Mouse (Mus musculus) liver, adult 2 months (tissue): ENCODE measurements at regions not wholly inside any gene's neighbourhood (a gene's known extent, or its start where the extent isn't known, plus 50 kb on each side); places are given as distances from the start of the nearest gene placed in this dataset.

Source experiments
- CTCF ChIP-seq: fragments of 200-500 bp; IDR thresholded peaks from 2 replicates; pipeline ENCODE4 v1.5.1; 2011; ENCODE audit warnings: low read depth, low read length, control low read depth
- POLR2A ChIP-seq: fragments of 200-500 bp; IDR thresholded peaks from 2 replicates; pipeline ENCODE4 v1.6.1; 2011; ENCODE audit warnings: low read length, control low read depth; ENCODE audit not compliant: insufficient read depth; ENCODE audit errors: extremely low read depth

DNA sequence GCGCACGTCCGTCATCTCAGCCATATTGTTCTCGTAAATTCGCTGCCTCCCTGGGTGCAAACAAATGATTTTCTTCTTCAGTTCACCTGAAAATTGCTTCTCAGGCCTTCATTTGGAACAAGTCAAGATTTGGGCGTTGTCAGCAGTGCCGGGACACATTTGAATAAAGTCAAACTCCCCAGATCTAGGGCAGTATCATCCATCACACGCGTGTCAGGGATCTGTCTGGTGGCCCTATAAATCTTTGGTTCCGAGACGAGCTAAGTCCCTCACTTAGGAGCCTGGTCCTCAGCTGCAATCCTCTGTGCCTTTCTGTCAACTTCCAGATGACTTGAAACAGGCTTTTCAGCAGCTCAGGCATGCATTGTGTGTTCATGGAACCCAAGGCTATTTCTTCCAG, 236.7 kb upstream of the Cntnap4 start:
- TF ChIP-seq CTCF (no peak), POLR2A (no peak)
